Comparison of ENCODE assay signal across 10 mouse cellular contexts in genomic region chr15:12419446-12419845, GRCm38 (mm10).
"Had no signal": no experiment of that assay in that cellular context is flagged by ENCODE, and none has a peak within 500 bp of the region (broad histone marks: within the 10 kb centered on the region; RNA-seq: fewer than 3 reads in every experiment).

No protein-coding gene starts in this region.

- DNase-seq: left cerebral cortex, postnatal 4 days; lung, adult 18-20 months; right cerebral cortex, adult 18-20 months; right cerebral cortex, postnatal 25 days; thymus, postnatal 36 days had no signal

- H3K4me3 ChIP-seq: kidney, embryonic 15.5 days; layer of hippocampus, adult 2 months; limb, embryonic 13.5 days; midbrain, embryonic 12.5 days had no signal

- H3K4me1 ChIP-seq: limb, embryonic 13.5 days had no signal

- H3K4me2 ChIP-seq: kidney, embryonic 15.5 days; limb, embryonic 13.5 days; midbrain, embryonic 12.5 days had no signal

- H3K27me3 ChIP-seq: kidney, embryonic 15.5 days; limb, embryonic 13.5 days; midbrain, embryonic 12.5 days had no signal

- H3K9me3 ChIP-seq: kidney, embryonic 15.5 days; limb, embryonic 13.5 days; midbrain, embryonic 12.5 days had no signal

- H3K27ac ChIP-seq: kidney, embryonic 15.5 days; layer of hippocampus, adult 2 months; limb, embryonic 13.5 days; liver, embryonic 14.5 days; midbrain, embryonic 12.5 days had no signal

- H3K36me3 ChIP-seq: kidney, embryonic 15.5 days; midbrain, embryonic 12.5 days had no signal

- H3K9ac ChIP-seq: kidney, embryonic 15.5 days; limb, embryonic 13.5 days; liver, embryonic 14.5 days; midbrain, embryonic 12.5 days had no signal
